Mouse (Mus musculus) heart, adult 2 months (tissue): Measurements from ENCODE around the gene Hist1h2bg.

Experiments used
- CTCF ChIP-seq: fragments of 200-600 bp; IDR thresholded peaks from 2 replicates; pipeline ENCODE4 v1.8.1; 2022; ENCODE audit warnings: antibody characterized with exemption, mild to moderate bottlenecking, moderate library complexity
- EP300 ChIP-seq: fragments of 200-500 bp; IDR thresholded peaks from 2 replicates; pipeline ENCODE4 v1.6.1; 2011; ENCODE audit warnings: low read depth, low read length, control low read depth; ENCODE audit not compliant: insufficient read depth
- POLR2A ChIP-seq: fragments of 200-500 bp; IDR thresholded peaks from 2 replicates; pipeline ENCODE4 v1.6.1; 2011; ENCODE audit warnings: mild to moderate bottlenecking, low read depth, low read length, control low read depth; ENCODE audit not compliant: insufficient read depth

- TF ChIP-seq CTCF, result no peak
- TF ChIP-seq POLR2A, result no peak
- no peak for TF ChIP-seq EP300
These were observed 34.9 kb upstream of the Hist1h2bg start for GRCm38 (mm10) chr13:23536076-23536822.
